In genomic region chr1:34103713-34104172, GRCm38 (mm10) we compare ENCODE assay signal across 8 mouse cellular contexts.
DNase-seq lines count a peak whose midpoint lies in the region; ATAC-seq and TF ChIP-seq lines count a peak whose summit lies in the region.

No protein-coding gene starts in this region.

- peak; percentile 64; the same call in 1 of the 2 replicates for ATAC-seq in heart, embryonic 15.5 days (replicated peaks; ENCODE audit: insufficient number of reproducible peaks, insufficient read depth, low FRiP score, low read depth)
- ATAC-seq in lung, postnatal 0 days: peak; percentile 38; the same call in 1 of the 2 replicates

- DNase-seq in adrenal gland, adult 2 months: peak; percentile 61
- no peak for DNase-seq in adrenal gland, postnatal 4 days (ENCODE audit: low spot score in 2 of 2)
- peak; percentile 94 for DNase-seq in R1 (ENCODE audit: low read depth, low spot score)
- DNase-seq in lung, postnatal 0 days (ENCODE audit: low spot score): no peak
- DNase-seq in urinary bladder, adult 2 months (ENCODE audit: low spot score): no peak
- no peak for DNase-seq in thymus, adult 2 months
- no peak for DNase-seq in cerebellum, adult 11 months

- 0 out of 2 replicates have a peak, but pooled peaks cover 2% of the 10 kb centered on the region for H3K9me3 ChIP-seq in heart, embryonic 15.5 days (replicated peaks)
- no peaks in the 10 kb centered on the region for H3K9me3 ChIP-seq in lung, postnatal 0 days (ENCODE audit: low read length)

- 0 out of 2 replicates have a peak overlapping the region, but pooled peaks have one; percentile 1 for H3K4me3 ChIP-seq in heart, embryonic 15.5 days
- no peak overlapping the region for H3K4me3 ChIP-seq in lung, postnatal 0 days (ENCODE audit: low read depth, low read length)
- H3K4me3 ChIP-seq in thymus, adult 2 months (ENCODE audit: control insufficient read depth, insufficient read depth, low read length): no peak overlapping the region

- TF ChIP-seq CTCF in lung, postnatal 0 days (IDR thresholded peaks at IDR 0.05): no peak
- no peak for TF ChIP-seq CTCF in thymus, adult 2 months (IDR thresholded peaks at IDR 0.05; ENCODE audit: borderline replicate concordance, control insufficient read depth, extremely low read depth, insufficient read depth, low read length, poor library complexity)

- no peak for TF ChIP-seq POLR2A in thymus, adult 2 months (IDR thresholded peaks at IDR 0.05; ENCODE audit: control insufficient read depth, extremely low read depth, insufficient read depth, low read length, poor library complexity)

- H3K27me3 ChIP-seq in heart, embryonic 15.5 days: no peaks in the 10 kb centered on the region
- no peaks in the 10 kb centered on the region for H3K27me3 ChIP-seq in lung, postnatal 0 days (replicated peaks; ENCODE audit: insufficient read depth, low read length)
- H3K27me3 ChIP-seq in thymus, adult 2 months (ENCODE audit: control insufficient read depth, insufficient read depth, low read length): no peaks in the 10 kb centered on the region

- H3K27ac ChIP-seq in heart, embryonic 15.5 days: peak overlapping the region; percentile 25
- H3K27ac ChIP-seq in lung, postnatal 0 days (ENCODE audit: low read length): no peak overlapping the region
- H3K27ac ChIP-seq in thymus, adult 2 months (ENCODE audit: control insufficient read depth, insufficient read depth, low read length): no peak overlapping the region

- peaks cover 29% of the 10 kb centered on the region for H3K4me1 ChIP-seq in heart, embryonic 15.5 days (replicated peaks)
- H3K4me1 ChIP-seq in lung, postnatal 0 days (ENCODE audit: insufficient read depth, low read depth, low read length): no peaks in the 10 kb centered on the region
- no peaks in the 10 kb centered on the region for H3K4me1 ChIP-seq in thymus, adult 2 months (replicated peaks; ENCODE audit: control insufficient read depth, insufficient read depth, low read length)

- H3K9ac ChIP-seq in heart, embryonic 15.5 days: no peak overlapping the region
- no peak overlapping the region for H3K9ac ChIP-seq in lung, postnatal 0 days (replicated peaks; ENCODE audit: low read depth)

- no peak for TF ChIP-seq EP300 in lung, postnatal 0 days (IDR thresholded peaks at IDR 0.05)

- H3K36me3 ChIP-seq in heart, embryonic 15.5 days: no peaks in the 10 kb centered on the region
- no peaks in the 10 kb centered on the region for H3K36me3 ChIP-seq in lung, postnatal 0 days (ENCODE audit: insufficient read depth, low read length)
- H3K36me3 ChIP-seq in thymus, adult 2 months (ENCODE audit: control insufficient read depth, insufficient read depth, low read length): no peaks in the 10 kb centered on the region

- WGBS in heart, embryonic 15.5 days: 5% methylated on average over 3 of the region's 3 CpGs
- 7% methylated on average over 3 of the region's 3 CpGs for WGBS in lung, postnatal 0 days
- WGBS in thymus, adult 2 months: 60% methylated on average over 3 of the region's 3 CpGs

- H3K4me2 ChIP-seq in heart, embryonic 15.5 days: peak overlapping the region; percentile 42
- H3K4me2 ChIP-seq in lung, postnatal 0 days (replicated peaks; ENCODE audit: low read depth, low read length): no peak overlapping the region

Comparison
In these comparisons a context has a peak if more than half of its experiments do, and no peak if none do; other contexts are left out.
1. DNase-seq: peak in adrenal gland, adult 2 months (single experiment) and R1 (single experiment); none in adrenal gland, postnatal 4 days (0 of 2), lung, postnatal 0 days (single experiment), urinary bladder, adult 2 months (single experiment), thymus, adult 2 months (single experiment) and cerebellum, adult 11 months (single experiment).